Mouse (Mus musculus): ENCODE results near the gene Dscaml1. TPM values are rescaled to one million over a fixed set of nuclear protein-coding genes. Genes with fewer than 3 reads are reported as not detected.

Gene Dscaml1
- polyA plus RNA-seq, 1 experiment from 2014 or later: 1.1 TPM

DNA sequence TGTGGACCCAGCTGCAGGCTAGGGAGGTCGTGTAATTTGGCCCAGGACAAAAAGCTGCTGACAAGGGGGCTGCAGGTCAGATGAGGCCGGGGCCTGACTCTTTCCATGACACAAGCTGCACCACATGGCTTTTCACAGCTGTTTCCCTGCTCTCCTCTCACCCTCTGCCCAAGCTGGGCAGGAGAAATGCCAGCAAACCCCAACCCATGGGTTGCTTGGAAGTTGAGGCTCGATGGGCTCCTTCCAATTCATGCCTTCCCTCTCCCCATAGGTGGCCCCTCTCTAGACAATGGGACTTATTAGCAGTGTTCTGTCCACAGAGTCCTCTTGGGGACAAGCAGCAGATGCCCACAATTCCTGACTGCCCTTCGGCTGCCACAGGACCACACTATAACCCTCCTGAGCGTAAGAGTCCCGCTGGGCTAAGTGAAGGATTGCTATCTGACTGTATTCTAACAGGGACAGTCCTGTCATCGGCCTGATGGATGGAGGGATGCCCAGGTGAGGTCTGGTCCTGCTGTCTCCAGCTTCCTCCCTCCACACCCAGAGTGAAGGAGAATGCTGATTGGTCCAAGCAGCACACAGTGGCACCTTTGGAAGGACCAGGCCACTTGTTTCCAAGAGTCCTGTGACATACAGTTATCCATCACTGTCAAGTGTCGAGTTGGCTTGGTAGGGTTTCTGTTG is 365.2 kb downstream of the Dscaml1 start:
- no peaks in the 10 kb centered on the region for H3K27me3 ChIP-seq (ENCODE audit: control insufficient read depth, insufficient read depth, low read length)
- ATAC-seq (ENCODE audit: insufficient read depth, low FRiP score, low TSS enrichment): no peak
- no peak for DNase-seq (ENCODE audit: low spot score)
- H3K9me3 ChIP-seq (ENCODE audit: control insufficient read depth, low read length): no peaks in the 10 kb centered on the region
- peaks cover 3% of the 10 kb centered on the region; the same call in 1 of the 2 replicates for H3K36me3 ChIP-seq (ENCODE audit: control insufficient read depth, insufficient read depth, low read length)
- no peak overlapping the region for H3K4me2 ChIP-seq (ENCODE audit: low read depth)
- no peak overlapping the region for H3K9ac ChIP-seq (ENCODE audit: low read length)
- no peaks in the 10 kb centered on the region for H3K4me1 ChIP-seq (ENCODE audit: control insufficient read depth, insufficient read depth, low read length)
- 81% methylated on average over 8 of the region's 8 CpGs for WGBS
- no peak overlapping the region for H3K27ac ChIP-seq (ENCODE audit: low read depth, low read length)
- H3K4me3 ChIP-seq (ENCODE audit: low read depth, low read length): no peak overlapping the region

DNA sequence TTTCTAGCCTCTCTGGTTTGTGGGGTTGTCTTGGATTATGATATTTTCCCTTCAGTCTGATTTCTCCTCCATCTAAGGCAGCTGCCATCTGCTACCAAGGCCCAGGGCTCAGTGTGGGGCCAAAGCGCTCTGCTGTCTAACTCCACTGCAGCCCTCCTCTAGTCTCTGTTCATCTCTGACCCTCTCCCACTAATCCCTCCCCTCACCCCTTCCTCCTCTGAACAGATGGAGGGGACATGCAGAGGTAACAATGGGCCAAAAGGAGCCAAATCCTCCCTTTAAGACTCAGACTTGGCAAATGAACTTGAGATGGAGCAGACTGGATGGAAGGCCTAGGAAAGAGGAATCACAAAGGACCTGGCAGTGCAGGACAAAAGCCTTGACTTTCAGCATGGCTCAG is 365.8 kb downstream of the Dscaml1 start:
- H3K4me2 ChIP-seq (ENCODE audit: low read depth): no peak overlapping the region
- ATAC-seq (ENCODE audit: insufficient read depth, low FRiP score, low TSS enrichment): no peak
- DNase-seq (ENCODE audit: low spot score): no peak
- 89% methylated on average over 1 of the region's 1 CpGs for WGBS
- H3K27me3 ChIP-seq (ENCODE audit: control insufficient read depth, insufficient read depth, low read length): no peaks in the 10 kb centered on the region
- H3K36me3 ChIP-seq (ENCODE audit: control insufficient read depth, insufficient read depth, low read length): peaks cover 3% of the 10 kb centered on the region; the same call in 1 of the 2 replicates
- no peaks in the 10 kb centered on the region for H3K9me3 ChIP-seq (ENCODE audit: control insufficient read depth, low read length)
- H3K27ac ChIP-seq (ENCODE audit: low read depth, low read length): no peak overlapping the region
- H3K9ac ChIP-seq (ENCODE audit: low read length): no peak overlapping the region
- H3K4me3 ChIP-seq (ENCODE audit: low read depth, low read length): no peak overlapping the region
- no peaks in the 10 kb centered on the region for H3K4me1 ChIP-seq (ENCODE audit: control insufficient read depth, insufficient read depth, low read length)

DNA sequence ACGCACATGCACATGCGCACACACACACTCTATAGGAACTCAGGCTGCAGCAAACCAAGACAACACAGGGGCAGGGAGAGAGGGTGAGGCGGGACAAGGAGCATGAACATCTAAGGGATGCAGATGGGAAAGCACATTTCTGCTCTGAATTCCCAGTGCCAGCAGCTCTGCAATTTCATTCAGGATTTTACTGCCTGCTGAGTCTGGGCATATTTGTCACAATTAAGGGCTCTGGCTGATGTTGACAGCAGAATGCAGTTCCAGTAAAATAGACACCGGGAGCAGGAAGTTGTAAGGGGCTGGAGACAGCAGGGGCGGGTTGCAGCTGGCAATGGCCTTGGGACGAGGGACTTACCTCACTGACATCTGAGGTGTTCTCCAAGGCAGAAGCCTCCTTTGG is 367.3 kb downstream of the Dscaml1 start:
- H3K27ac ChIP-seq (ENCODE audit: low read depth, low read length): no peak overlapping the region
- H3K4me3 ChIP-seq (ENCODE audit: low read depth, low read length): no peak overlapping the region
- DNase-seq (ENCODE audit: low spot score): no peak
- no peaks in the 10 kb centered on the region for H3K9me3 ChIP-seq (ENCODE audit: control insufficient read depth, low read length)
- H3K4me1 ChIP-seq (ENCODE audit: control insufficient read depth, insufficient read depth, low read length): no peaks in the 10 kb centered on the region
- peaks cover 3% of the 10 kb centered on the region; the same call in 1 of the 2 replicates for H3K36me3 ChIP-seq (ENCODE audit: control insufficient read depth, insufficient read depth, low read length)
- no peaks in the 10 kb centered on the region for H3K27me3 ChIP-seq (ENCODE audit: control insufficient read depth, insufficient read depth, low read length)
- no peak overlapping the region for H3K9ac ChIP-seq (ENCODE audit: low read length)
- no peak overlapping the region for H3K4me2 ChIP-seq (ENCODE audit: low read depth)
- WGBS: 76% methylated on average over 6 of the region's 6 CpGs
- ATAC-seq (ENCODE audit: insufficient read depth, low FRiP score, low TSS enrichment): no peak

DNA sequence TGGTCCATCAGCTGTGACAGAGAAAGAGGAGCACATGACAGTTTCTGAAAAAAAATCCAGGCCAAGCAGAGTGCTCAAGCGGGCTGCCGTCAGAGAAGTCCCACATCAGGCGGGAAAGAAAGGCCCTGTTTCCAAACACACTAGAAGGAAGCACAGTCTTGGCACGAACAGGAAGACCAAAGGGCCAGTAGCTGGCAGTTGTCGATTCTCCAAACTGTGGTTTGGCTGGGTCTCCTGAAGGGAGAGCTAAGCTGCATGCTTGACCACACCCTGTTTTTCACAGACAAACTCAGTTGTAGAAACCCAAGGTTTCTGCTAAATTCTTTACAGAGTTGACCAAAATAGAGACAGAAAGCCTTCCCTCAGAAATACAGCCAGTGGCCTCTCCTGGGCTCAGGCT is 369.3 kb downstream of the Dscaml1 start:
- Histone ChIP-seq H3K27ac (ENCODE audit: low read depth, low read length) (no peak overlapping the region), H3K4me1 (ENCODE audit: control insufficient read depth, insufficient read depth, low read length) (no peaks in the 10 kb centered on the region), H3K4me3 (ENCODE audit: low read depth, low read length) (no peak overlapping the region), H3K9ac (ENCODE audit: low read length) (no peak overlapping the region), H3K36me3 (ENCODE audit: control insufficient read depth, insufficient read depth, low read length) (peaks cover 3% of the 10 kb centered on the region; the same call in 1 of the 2 replicates), H3K4me2 (ENCODE audit: low read depth) (no peak overlapping the region), H3K9me3 (ENCODE audit: control insufficient read depth, low read length) (no peaks in the 10 kb centered on the region), H3K27me3 (ENCODE audit: control insufficient read depth, insufficient read depth, low read length) (no peaks in the 10 kb centered on the region)
- 91% methylated on average over 5 of the region's 5 CpGs for WGBS
- DNase-seq (ENCODE audit: low spot score): no peak
- ATAC-seq (ENCODE audit: insufficient read depth, low FRiP score, low TSS enrichment): no peak

DNA sequence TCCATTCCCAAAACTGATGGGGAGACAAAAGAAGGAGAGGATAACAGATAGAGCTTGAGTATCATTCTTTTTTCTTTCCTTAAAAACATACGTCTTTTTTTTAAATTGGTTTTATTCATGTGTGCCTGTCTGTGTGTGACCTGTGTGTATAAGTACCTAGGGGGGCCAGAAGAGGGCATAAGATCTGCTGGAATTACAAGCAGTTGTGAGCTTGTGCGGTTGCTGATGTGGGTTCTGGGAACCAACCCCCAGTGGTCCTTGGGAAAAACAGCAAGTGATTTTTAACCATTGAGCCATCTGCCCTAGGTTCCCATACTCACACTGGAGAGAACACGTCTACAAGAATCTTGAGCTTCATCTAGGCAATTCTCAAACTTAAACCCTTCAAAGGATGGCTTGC is 370.8 kb downstream of the Dscaml1 start:
- ATAC-seq (ENCODE audit: insufficient read depth, low FRiP score, low TSS enrichment) (no peak), DNase-seq (ENCODE audit: low spot score) (no peak)
- Histone ChIP-seq H3K4me1 (ENCODE audit: control insufficient read depth, insufficient read depth, low read length) (no peaks in the 10 kb centered on the region), H3K4me3 (ENCODE audit: low read depth, low read length) (no peak overlapping the region), H3K4me2 (ENCODE audit: low read depth) (no peak overlapping the region), H3K9ac (ENCODE audit: low read length) (no peak overlapping the region), H3K27me3 (ENCODE audit: control insufficient read depth, insufficient read depth, low read length) (no peaks in the 10 kb centered on the region), H3K36me3 (ENCODE audit: control insufficient read depth, insufficient read depth, low read length) (0 out of 2 replicates have a peak, but pooled peaks cover 2% of the 10 kb centered on the region), H3K9me3 (ENCODE audit: control insufficient read depth, low read length) (no peaks in the 10 kb centered on the region), H3K27ac (ENCODE audit: low read depth, low read length) (no peak overlapping the region)
- 83% methylated on average over 3 of the region's 3 CpGs for WGBS

DNA sequence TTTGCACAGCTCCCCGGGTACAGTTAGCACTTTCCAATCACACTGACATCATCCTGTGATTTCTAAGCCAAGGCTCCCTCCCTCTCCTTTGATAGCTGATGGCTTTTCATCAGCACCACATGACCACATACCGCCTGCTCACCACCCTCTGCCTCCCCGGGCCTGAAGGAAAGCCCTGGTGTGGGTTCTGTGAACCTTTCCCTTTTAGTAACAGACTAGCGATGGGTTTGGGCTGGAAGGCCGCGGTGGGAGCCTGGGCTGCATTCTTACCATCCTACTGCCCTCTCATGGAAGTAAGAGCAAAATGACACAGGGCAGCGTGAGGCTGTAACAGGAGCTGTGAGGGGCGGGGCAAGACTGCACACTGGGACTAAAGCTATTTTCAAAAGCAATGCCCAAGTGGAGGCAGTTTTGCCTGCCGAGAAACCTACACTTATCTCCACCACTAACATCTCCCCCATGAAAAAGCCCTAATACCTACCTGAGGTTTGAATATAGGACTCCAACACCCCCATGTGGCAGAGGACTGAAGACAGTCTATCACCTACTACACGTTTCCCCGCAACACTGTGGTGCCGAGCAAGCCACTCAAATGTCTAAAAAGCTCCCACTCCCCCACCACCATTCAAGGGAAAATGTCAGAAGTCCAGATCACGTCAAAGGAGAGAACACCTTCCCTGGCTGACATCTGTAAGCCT is 372.2 kb downstream of the Dscaml1 start:
- ATAC-seq (ENCODE audit: insufficient read depth, low FRiP score, low TSS enrichment): no peak
- no peak overlapping the region; the same call in 1 of the 2 replicates for H3K9ac ChIP-seq (ENCODE audit: low read length)

DNA sequence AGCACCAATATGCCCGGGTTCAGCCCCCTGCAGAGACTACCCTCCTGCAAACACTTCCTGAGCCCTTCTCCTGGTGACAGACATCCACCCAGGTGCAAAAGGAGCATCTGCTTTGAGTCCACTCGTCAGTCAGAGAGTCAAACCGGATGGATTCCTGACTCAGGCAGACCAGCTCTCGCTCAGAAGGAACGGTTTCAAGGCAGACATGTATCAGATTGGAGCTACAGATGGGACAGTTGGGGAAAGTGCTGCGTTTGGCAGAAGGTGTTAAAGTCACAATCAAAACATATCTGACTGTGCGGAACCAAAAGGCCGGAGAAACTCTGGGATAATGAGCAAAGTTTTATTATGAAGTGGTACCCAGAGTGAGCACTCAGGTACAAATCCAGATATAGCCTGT is 373.0 kb downstream of the Dscaml1 start:
- DNase-seq (ENCODE audit: low spot score) (no peak), ATAC-seq (ENCODE audit: insufficient read depth, low FRiP score, low TSS enrichment) (no peak)
- no peak overlapping the region for H3K4me2 ChIP-seq (ENCODE audit: low read depth)
- no peaks in the 10 kb centered on the region for H3K4me1 ChIP-seq (ENCODE audit: control insufficient read depth, insufficient read depth, low read length)
- no peak overlapping the region for H3K4me3 ChIP-seq (ENCODE audit: low read depth, low read length)
- H3K27ac ChIP-seq (ENCODE audit: low read depth, low read length): no peak overlapping the region
- no peaks in the 10 kb centered on the region for H3K27me3 ChIP-seq (ENCODE audit: control insufficient read depth, insufficient read depth, low read length)
- H3K9ac ChIP-seq (ENCODE audit: low read length): no peak overlapping the region
- no peaks in the 10 kb centered on the region for H3K9me3 ChIP-seq (ENCODE audit: control insufficient read depth, low read length)
- 75% methylated on average over 8 of the region's 8 CpGs for WGBS
- H3K36me3 ChIP-seq (ENCODE audit: control insufficient read depth, insufficient read depth, low read length): 0 out of 2 replicates have a peak, but pooled peaks cover 2% of the 10 kb centered on the region

More for the DNA sequence above, 372.2 kb downstream of the Dscaml1 start:
- Histone ChIP-seq H3K9me3 (ENCODE audit: control insufficient read depth, low read length) (no peaks in the 10 kb centered on the region), H3K27ac (ENCODE audit: low read depth, low read length) (no peak overlapping the region), H3K36me3 (ENCODE audit: control insufficient read depth, insufficient read depth, low read length) (0 out of 2 replicates have a peak, but pooled peaks cover 2% of the 10 kb centered on the region), H3K4me2 (ENCODE audit: low read depth) (no peak overlapping the region), H3K4me1 (ENCODE audit: control insufficient read depth, insufficient read depth, low read length) (no peaks in the 10 kb centered on the region), H3K4me3 (ENCODE audit: low read depth, low read length) (no peak overlapping the region), H3K27me3 (ENCODE audit: control insufficient read depth, insufficient read depth, low read length) (no peaks in the 10 kb centered on the region)
- 20% methylated on average over 13 of the region's 13 CpGs for WGBS
- DNase-seq (ENCODE audit: low spot score): peak; percentile 67

All from neural tube, embryonic 11.5 days (tissue).